Mouse (Mus musculus) right cerebral cortex, postnatal 36 days (tissue): ENCODE data around the gene Cyp2w1.

Source experiments
- DNase-seq, 2 experiments: peaks; one replicate each; pipeline ENCODE4 v3.0.0; 2022; ENCODE audit warnings: low spot score in 2 of 2, mixed read lengths in 1 of 2

The Cyp2w1 gene

GRCm38 (mm10) chr5:139403692-139404260, 51.4 kb downstream of the Cyp2w1 start:
- no peak for DNase-seq

- no peak for DNase-seq
Measured at GRCm38 (mm10) chr5:139404801-139405401, 52.5 kb downstream of the Cyp2w1 start, which contains the start of gene C130050O18Rik. Gene C130050O18Rik, plus strand, starts transcription at chr5:139405280.

- DNase-seq, result no peak
Measured at GRCm38 (mm10) chr5:139405478-139405877, 53.1 kb downstream of the Cyp2w1 start.

- no peak for DNase-seq
Measured at GRCm38 (mm10) chr5:139405953-139406352, 53.5 kb downstream of the Cyp2w1 start.
